Mouse (Mus musculus) c-Kit-positive CD71-positive TER-119-negative erythroid progenitor cells, embryonic 14.5 days (primary cell): Measurements from ENCODE around the gene Tmem132d.

Experiments
- DNase-seq: peaks from one replicate; pipeline ENCODE4 v3.0.0-alpha.2; 2013; ENCODE audit warnings: low read depth

Tmem132d gene

DNA sequence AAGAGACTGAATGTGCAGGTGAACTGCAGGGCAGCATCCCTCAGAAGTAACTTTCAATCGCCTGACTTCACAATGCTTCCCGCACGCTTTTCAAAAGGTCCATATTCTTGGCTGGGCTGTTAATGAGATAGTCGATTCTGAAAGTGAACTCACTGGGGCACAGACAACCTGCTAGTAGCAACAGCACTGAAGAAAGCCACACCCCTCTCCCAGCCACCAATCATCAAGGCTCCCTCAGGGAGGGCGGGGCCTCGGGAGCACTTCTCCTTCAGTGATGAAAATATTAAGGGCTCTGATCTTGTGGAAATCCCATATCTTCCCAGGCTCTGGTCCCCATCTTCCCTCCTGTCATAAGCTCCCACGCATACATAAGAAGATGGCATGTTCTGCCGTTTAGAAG lies 27.8 kb downstream of the Tmem132d start:
- DNase-seq, result no peak

DNA sequence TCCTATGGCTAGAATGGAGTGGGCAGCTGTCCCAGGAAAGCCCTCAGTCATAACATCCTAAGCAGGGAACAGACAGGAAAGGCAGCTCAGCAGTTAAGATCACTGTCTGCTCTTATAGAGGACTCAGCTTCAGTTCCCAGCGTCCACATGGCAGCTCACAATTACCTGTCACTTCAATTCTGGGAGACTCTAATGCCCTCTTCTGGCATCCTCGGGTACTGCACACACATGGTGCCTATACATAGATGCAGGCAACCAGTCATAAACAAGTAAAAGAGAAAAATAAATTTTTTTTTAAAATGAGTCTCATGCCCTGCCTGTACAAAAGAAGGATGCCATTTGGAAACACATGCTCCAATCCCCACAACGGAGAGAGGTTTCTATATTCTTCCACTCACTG lies 28.7 kb downstream of the Tmem132d start:
- DNase-seq, result no peak

DNA sequence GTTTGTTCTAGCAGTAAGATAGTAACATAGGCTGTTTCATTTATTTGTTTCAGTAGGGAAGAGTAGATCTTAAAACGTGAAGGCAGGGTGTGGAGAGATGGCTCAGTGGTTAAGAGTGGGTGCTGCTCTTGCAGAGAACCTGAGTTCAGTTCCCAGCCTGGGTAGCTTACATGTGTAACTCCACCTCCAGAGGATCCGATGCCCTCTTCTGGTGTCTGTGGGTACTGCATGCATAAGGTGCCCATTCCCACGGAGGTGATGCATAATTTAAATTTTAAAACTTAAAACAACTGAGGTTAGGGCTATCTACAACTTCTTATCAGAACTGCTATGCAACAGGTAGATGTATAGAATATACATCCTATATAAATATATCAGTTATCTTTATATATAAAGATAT lies 40.5 kb downstream of the Tmem132d start:
- DNase-seq, result no peak

DNA sequence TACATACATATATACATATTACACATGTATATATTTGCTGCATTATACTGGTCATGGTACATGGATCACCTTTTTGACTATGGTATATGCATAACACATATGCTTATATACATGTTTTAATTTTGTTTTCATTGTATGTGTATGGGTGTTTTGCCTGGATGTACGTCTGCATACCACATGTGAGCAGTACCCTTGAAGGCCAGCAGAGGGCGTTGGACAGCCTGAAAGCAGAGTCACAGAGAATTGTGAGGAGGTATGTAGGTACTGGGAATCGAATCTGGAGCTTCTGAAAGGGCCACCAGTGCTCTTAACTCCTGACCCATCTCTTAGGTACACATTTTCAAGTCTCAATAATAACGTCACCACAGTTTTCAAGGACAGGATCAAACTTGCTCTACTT lies 43.2 kb downstream of the Tmem132d start:
- DNase-seq, result no peak

DNA sequence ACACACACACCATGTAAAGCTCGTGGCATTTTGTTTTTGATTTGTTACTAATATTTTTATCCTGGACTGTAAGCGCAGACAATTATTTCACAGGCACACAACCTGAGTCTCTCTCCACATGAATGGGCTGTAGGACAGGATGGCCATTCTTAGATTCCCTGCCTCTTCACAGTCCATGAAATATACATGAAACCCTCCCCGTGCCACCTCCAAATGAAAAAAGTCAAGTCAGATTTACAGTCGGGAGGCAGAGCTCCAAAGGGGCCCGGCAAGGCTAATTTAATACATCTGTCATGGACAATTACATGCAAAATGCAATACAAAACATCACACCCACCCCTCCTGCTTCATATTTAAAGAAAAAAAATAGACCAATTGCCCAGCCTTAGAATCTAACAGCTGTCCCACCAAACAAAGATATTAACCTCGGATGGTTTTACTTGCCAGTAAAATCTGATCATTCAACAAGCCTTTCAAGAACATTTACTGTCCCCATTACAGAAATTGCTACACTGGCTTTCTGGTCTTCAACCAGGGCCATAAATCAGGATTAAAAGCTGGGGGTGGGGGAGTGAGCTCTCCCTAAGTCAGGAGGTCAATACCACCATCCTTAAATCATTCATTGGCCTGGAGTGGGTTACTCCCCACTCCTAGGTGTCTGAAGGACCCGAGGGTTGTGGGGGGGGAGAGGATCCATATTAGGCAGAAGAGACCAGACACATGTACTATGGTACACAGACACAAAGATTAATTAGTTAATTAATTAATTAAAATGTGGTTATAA lies 44.3 kb downstream of the Tmem132d start:
- DNase-seq, result no peak

DNA sequence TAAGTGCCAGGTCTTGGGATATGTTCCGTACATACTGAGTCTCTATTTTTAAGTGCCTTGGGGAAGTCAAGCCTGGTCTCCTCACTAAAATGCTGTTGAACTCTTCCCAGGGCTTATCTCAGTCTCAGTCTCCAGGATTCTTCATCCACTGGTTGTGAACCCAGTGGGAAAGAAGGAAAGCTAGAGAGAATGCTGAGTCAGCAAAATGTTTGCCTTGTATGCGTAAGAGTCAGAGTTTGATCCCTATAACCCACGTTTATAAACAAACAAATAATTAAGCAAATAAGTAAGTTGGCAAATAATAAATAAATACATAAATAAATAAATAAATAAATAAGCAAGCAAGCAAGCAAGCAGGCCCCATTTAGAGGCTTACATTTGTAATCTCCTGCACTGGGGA lies 63.1 kb downstream of the Tmem132d start:
- no peak for DNase-seq

DNA sequence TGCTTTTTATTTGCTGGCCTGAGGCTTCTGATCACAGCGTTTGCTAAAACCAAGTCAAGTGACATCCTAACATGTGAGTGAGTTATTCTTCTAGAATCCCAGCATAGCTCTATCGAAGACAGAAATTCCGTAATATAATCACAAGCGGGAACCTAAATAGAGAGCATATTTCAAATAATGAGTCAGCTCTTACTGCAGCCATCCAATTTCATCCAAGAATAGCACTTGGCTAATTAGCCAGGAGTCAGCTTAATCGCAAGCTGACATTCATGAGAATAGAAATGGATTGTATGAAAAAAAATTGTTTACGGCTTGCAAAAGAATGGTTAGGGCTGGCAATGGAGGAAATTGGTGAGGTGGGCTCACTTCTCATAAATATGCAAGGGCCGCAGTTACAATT lies 63.8 kb downstream of the Tmem132d start:
- no peak for DNase-seq

DNA sequence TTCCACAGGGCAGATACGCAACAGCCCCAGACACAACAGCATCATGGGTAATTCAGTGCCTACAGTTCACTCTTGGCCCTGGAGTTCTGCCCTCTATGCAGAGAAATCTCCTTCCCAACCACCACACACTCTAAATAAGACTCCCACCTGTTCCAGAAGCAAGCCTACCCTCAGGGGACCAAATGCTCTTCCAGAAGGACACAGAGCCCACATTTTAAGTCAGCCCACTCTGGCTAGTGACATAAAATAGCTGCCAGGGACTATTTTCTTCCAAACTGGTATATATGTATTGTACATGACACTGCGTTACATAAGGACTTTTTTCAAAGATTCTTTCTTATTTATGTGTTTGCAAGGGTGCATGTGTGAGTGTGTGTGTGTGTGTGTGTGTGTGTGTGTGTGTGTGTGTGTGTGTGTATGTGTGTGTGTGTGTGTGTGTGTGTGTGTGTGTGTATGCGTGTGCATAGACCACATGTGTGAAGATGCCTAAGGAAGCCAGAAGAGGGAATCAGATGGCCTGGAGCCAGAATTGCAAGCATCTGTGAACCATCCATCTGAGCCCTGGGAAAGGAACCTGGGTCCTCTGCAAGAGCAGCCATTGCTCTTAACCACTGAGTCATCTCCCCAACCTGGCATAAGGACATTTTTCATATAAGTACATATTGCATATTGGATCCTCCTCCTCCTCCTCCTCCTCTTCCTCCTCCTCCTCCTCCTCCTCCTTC lies 67.5 kb downstream of the Tmem132d start:
- DNase-seq, result no peak

DNA sequence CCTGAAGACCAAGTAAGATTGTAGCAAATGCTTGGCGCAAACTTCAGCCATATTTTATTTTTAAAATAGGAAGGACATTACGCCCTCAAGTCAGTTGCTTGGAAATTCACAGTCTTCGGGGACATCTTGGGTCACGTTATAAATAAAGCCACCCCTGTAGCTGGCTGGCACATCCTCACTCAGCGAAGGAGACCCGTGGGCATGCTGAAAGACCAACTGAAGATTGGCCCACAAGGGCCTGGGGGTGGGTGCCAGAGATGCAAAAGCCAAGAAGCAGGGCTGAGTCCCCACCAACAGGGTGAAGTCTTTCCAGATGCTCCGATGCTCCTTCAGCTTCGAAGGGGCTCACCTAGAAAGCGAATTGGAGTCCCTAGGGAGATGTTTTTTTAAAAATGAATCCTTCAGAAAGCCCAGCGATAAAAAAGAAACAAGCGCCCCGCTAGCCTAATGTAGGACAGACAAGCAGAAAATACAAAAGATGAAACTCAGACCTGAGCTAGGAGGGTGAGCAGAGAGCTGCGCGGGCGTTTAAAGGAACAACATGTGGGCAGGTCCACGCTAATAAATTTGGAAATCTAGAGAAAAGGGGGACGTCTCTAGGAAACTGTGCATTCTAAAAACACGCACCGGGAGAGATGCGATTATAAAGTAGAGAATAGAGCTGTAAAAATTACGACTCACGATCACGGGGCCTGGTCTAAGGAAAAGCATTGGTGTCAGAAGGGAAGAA lies 71.8 kb downstream of the Tmem132d start:
- no peak for DNase-seq

DNA sequence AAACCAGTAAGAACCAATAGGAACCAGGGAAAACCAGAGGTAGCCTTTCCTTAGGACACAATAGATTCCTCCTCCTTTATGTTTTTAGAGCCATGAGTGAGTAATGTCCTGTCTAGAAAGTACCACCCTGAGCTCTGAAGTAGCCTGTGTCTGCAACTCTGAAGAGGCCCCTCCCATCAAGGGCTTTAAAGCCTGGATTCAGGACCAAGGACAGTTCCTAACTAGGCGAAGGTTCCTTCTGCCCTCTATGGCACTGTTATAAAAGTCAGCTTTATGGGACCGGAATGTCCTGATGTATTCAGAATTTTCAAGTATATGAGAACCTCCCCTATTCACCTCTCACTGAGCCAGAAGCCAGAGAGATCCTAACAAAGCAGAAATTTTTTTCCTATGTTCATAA lies 84.0 kb downstream of the Tmem132d start:
- DNase-seq, result no peak

DNA sequence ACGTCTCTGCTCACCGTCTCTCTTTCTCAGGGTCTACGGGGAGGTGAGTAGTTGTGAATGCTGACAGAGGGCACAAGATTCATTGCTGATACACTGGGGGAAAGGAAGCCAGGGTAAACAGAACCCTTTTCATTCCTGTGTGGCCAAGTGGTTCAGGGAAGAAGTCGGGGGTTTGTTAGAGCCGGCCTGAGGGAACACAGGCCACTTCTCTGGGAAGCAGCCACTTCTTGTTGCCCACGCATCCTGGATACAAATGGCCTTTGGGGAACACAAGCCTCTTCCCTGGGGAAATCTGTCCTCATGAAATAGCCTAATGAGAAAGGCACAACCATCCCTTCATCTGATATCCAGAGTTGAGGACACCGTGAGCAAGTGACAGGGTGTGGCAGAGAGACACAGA lies 96.0 kb downstream of the Tmem132d start:
- no peak for DNase-seq

DNA sequence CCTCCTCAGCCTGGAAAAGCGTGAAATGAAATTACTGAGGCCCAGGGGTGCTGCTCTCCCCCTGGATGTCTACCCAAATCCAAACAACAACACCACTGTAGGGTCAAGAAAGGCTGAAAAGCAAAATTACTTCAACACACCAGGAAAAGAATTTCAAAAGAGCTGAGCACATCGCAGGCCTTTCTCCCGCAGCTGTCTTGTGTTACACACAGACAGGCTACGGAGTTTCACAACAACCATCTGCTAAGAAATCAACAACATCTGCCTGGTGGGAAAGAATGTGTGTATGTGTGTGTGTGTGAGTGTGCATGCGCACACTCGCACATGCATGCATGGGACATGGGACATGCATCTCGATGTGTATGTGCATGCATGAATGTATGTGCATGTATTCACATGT lies 100.1 kb downstream of the Tmem132d start:
- no peak for DNase-seq

DNA sequence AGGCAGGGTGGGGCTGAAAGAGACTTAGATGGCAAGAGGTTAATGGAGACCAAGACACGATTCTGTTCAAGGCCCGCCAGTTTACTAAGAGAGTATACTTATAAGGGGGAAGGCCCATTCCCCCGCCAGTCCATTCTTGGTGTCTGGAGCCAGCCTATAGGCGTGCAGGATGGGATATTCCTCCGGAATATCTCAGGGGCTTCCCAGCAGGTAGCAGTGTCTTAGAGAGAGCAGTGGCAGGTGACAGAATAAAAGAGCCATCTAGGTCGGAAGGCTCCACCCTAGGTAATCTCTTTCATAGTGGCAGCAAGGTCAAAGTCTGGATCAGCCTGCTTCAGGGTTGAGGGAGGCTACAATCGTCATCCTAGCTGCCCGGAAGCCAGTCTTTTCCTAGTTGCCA lies 102.5 kb downstream of the Tmem132d start:
- no peak for DNase-seq

DNA sequence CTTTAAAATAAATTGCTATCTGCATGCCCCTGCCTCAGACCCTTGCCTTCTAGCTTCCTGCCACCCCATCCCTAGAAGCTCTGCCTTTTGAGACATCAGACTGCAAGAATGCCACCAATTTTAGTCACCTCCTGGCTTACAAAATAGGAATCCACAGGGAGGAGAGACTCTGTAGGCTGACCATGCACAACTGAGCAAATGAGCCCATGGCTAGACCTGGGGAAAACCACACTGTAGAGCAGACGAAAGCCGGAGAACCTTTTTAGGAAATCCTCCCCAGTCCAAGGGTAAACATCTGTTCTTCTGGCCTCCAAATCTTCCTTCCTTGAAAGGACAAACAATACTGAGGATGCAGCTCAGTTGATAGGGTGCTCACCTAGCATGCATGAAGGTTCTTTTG lies 130.5 kb downstream of the Tmem132d start:
- no peak for DNase-seq

DNA sequence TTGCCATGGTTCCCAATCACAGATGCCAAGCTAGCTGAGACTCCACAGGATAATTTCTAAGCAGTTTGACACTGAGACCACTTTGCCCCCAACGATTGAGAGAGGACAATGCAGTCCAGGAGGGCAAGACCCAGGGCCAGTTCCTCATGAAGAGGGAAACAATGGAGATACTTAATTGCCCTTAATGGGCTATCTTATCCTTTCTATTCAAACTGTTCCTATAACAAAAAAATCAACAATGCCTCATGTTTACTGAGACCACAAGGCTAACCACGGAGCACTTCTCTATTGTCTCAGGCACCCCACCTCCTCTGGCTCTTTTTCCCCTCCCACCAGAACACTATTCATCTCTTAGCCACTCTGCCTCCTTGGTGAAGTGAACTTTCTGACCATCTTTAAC lies 141.7 kb downstream of the Tmem132d start:
- no peak for DNase-seq

DNA sequence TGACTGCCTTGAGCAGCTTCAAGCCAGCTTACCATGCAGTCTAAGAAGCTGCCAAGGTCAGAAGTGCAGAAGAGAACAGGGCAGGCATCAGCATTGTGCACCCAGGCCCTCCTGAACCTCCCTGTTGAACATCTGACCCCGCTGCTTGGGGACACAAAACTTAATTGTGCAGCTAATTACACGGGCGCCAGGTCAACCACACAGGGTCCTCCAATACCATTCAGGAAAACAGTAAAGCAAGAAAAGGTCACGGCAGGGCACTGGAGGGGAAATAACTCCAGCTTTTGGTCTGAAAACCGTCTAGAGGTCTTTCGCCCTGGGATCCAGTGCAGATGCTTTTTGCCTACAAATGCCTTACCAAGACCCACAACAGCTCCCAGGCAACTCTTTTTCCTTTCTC lies 159.6 kb downstream of the Tmem132d start:
- no peak for DNase-seq

DNA sequence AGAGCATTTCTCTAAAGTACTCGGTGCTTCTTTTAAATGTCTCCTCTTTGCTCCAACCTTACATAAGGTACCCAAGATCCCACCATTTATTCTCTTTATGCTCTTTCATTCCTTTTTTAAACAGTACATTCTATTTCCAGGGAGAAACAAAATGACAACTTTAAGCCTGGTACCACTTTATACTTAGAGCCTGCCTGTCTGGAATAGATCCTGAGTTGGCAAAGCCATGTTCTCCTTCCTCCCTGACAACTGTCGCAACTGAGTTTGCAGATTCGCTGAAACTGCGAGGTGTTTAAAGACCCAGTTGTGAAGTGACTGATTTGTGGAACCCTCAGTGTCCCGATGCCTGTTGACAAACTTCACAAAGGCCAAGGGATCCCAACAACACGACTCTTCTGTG lies 165.5 kb downstream of the Tmem132d start:
- no peak for DNase-seq

DNA sequence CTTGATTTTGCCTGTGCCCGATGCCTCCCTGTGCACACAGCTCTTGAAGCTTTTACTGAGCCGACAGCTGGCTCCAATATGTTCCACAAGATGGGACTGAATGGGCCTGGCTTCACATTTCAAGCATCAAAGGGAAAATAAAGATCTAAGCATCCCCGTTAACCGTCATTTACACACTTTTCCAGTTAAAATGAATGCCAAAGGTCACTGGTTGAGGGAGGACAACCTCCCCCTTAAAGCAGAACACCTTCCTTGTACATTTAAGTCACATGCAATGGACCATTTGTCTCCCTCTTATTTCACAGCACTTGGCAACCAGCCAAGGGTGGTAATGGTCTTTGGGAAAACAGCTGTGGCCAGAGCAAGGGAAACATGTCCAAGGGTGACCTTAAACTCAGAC lies 188.7 kb downstream of the Tmem132d start:
- DNase-seq, result no peak

DNA sequence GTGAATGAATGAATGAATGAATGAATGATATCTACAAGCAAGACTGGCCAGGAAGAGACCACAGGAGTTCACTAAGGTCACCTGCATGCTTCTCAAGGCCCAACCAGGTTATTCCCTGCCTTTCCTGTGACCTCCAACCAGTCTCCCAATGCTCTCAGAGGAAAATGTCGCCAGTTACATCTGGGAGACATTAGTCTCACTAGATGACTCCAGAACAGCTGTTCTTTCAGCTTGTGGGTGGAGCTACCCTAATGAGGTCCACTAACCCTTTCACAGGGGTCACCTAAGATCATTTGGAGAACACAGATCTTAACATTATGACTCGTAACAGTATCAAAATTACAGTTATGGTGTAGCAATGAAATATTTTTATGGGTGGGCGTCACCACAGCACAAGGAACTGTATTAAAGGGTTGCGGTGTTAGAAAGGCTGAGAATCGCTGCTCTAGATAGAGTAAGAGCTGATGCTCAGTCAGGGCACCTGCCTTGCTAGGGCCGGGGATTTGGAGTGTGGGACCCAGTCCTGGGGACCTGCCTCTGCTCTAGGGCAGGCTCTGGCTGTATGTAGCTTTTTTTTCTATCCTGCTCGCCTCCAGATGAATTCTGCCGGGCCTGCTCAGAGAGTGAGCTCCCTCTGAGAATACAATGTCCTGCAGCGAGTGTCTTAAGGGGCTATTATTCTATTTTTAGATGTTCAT lies 196.1 kb downstream of the Tmem132d start:
- DNase-seq, result no peak

DNA sequence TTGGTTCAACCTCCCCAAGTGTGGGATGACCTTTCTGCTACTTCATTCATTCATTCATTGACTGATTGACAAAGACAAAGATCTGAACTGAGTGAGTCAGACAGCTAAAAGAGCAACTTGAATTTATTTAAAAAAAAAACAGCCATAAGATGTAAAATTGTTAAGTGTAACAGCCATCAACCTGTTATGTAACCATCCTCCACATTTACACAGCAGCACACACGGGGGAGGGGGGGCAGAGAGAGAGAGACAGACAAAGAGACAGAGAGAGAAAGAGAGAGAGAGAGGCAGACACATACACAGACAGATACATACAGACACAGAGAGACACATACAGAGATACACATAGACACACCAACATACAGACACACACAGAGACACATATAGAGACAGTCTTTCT lies 197.3 kb downstream of the Tmem132d start:
- no peak for DNase-seq

DNA sequence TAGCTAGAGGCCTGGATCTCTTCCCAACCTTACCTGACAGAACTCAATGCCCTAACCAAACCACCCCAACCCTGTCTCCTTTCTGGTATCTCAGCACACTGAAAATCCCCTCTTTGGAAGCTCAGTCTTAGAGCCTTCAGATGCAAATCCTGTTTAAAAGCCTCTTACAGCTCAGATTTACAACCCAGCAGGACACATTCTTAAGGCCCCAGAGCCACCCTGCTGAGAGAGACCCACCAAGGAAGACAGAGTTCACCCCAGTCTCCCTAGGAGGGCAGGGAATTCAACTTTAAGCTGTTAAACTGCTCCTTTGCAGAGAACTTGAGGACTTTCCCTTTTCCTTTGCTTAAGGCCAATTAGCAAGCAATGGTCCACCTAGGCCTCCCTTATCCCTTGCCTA lies 199.8 kb downstream of the Tmem132d start:
- no peak for DNase-seq

DNA sequence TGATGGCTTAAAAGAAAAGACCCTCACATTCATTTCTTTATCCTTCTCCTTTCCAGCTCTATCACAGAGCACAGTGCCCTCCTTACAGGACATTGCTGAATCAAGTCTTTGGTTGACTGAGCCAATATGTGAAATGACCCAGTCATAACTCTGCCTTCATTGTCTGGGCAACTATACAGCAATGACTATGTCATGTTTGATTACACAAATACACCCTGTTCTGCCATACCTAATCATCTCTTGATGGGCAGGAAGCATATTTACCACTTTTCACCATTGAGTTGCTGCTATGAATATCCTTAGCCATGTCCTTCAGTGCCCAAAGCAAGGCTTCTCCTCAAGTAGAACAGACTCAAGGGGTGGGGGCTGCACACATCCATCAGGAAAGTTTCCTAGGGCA lies 214.6 kb downstream of the Tmem132d start:
- DNase-seq, result no peak

DNA sequence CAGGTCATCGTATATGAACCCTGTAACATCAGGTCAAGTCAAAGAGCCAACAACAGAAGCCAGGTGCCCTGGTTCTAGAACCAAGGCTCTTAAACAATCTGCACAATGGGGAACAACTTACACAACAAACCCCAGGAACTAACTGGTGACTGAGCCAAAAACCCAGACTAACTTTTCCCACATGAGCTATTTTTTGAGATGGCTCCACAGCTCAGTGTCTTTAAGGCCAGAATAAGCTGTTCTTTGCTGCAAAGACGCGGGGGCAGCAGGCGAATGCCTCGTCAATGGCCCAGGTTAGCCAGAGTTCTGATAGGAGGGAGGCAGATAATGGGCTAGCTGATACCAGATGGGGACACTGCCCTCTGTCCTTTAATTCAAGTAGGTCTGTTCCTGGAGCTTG lies 221.8 kb downstream of the Tmem132d start:
- DNase-seq, result no peak
